Mouse (Mus musculus) embryonic fibroblast, embryonic 13.5 days (primary cell): ENCODE results near the gene Olfr1311. TPM values are rescaled to one million over a fixed set of nuclear protein-coding genes. Genes with fewer than 3 reads are reported as not detected.
"Not testable (repeated sequence)": the region's sequence is repeated elsewhere in the genome, so short reads cannot be mapped to it uniquely, and the experiment has no call there.

Experiments used
- H3K27ac ChIP-seq: 2 replicates; pipeline ENCODE4 v1.5.1; 2012; ENCODE audit warnings: low read length, control low read depth, inconsistent platforms; ENCODE audit not compliant: insufficient read depth
- H3K4me1 ChIP-seq: 2 replicates; pipeline ENCODE4 v1.6.1; 2011; ENCODE audit warnings: low read length; ENCODE audit not compliant: control insufficient read depth, insufficient read depth
- H3K4me3 ChIP-seq: 2 replicates; pipeline ENCODE4 v1.5.1; 2011; ENCODE audit warnings: mild to moderate bottlenecking, control low read depth, low read length; ENCODE audit not compliant: insufficient read depth
- CTCF ChIP-seq: IDR thresholded peaks from 2 replicates; pipeline ENCODE4 v1.5.1; 2011; ENCODE audit warnings: mild to moderate bottlenecking, control low read depth, low read length, moderate library complexity, borderline replicate concordance; ENCODE audit not compliant: insufficient read depth
- POLR2A ChIP-seq: IDR thresholded peaks from 2 replicates; pipeline ENCODE4 v1.6.1; 2011; ENCODE audit warnings: low read depth, mild to moderate bottlenecking, control low read depth, low read length, moderate library complexity
- polyA plus RNA-seq: library from polyadenylated mRNA; stranded (reverse); fragments of >200 nt; gene quantifications from 2 replicates; pipeline ENCODE4 v1.2.4, GENCODE M21; 2011; ENCODE audit warnings: low read depth; ENCODE audit not compliant: missing spikeins, insufficient read length

Gene Olfr1311
- not detected in 2 replicates for polyA plus RNA-seq

DNA sequence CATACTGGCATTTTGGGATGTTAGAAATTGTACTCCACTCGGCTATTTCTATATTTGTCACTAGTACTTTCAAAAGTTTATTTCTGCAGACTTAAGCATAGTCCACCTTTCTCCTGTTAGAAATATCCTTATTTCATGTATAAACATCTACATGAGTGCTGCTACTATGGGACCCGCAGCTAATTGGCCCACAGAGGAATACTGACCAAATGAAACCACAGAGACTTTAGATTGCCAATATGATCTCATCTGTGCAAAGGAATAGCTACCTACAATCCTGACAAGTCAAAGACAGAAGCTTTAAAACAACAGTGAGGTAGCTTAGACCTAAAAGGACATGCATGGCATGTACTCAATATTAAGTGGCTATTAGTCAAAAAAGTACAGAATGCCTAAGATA lies at the start of gene Olfr1311:
Gene Olfr1311, minus strand, starts transcription at position 101 of the 400 bp plus-strand sequence.
- no peak within 1 kb of the TSS for H3K4me3 ChIP-seq
- H3K4me1 ChIP-seq, result no peaks in the 10 kb centered on the region
- no peak for TF ChIP-seq POLR2A
- no peak for TF ChIP-seq CTCF
- H3K27ac ChIP-seq, result no peak within 1 kb of the TSS

DNA sequence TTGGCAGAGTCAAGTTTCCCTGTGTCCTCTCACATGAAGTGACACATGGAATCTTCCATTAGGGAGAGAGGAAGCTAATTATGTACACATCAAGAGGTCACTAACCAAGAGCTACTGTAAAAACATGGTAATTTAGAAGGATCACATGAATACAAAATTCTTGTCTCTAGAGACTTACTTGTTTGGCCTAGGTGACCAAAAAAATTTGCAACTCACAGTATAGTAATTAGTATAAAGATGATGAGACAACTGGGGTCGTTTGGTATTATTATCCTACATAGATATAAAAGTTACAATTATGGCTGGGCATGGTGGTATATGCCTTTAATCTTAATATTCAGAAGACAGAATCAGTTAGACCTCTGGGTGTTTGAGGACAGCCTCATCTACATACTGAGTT lies 25.9 kb upstream of the Olfr1311 start, which contains the start of gene Olfr1312:
Gene Olfr1312, minus strand, starts transcription at position 101 of the 400 bp plus-strand sequence.
- TF ChIP-seq CTCF (no peak), POLR2A (no peak)
- H3K27ac ChIP-seq, result no peak within 1 kb of the TSS
- no peak within 1 kb of the TSS for H3K4me3 ChIP-seq
- H3K4me1 ChIP-seq, result no peaks in the 10 kb centered on the region

DNA sequence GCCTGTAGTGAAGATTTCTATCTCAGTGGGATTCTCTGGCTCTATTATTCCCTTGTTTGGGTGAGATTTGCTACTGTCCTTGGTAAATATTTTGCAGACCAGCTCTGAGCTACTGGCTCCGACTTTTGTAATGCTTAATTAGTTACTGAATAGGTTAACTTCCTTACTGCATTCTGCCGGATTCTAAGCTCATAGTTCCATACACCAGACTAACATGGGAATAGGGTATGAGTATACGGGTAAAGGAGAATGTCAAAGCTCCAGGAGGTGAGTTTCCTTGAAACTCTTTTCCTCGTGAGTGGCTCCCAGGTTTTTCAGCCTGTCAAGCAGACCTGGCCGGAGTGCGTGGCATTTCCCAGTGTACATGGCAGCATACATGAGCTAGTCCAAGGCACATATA lies 2.8 kb upstream of the Olfr1311 start:
- not testable (repeated sequence) for H3K4me1 ChIP-seq, H3K27ac ChIP-seq, H3K4me3 ChIP-seq

DNA sequence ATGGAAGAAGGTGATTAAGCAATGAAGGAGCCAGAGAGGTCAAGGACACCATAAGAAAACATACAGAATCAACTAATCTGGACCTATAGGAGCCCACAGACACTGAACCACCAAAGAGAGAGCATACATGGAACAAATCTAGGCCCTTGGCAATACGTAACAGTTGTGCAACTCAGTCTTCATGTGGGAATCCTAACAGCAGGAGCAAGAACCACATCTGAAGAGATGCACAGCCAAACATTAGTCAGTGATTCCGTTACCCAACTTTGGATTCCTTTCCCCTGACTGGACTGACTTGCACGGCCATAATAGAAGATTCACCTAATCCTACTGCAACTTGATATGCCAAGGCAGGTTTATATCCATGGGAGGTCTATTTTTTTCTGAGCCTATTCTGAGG lies 9.3 kb downstream of the Olfr1311 start:
- TF ChIP-seq CTCF (no peak), POLR2A (no peak)
- Histone ChIP-seq H3K27ac (no peak overlapping the region), H3K4me1 (no peaks in the 10 kb centered on the region), H3K4me3 (no peak overlapping the region)

DNA sequence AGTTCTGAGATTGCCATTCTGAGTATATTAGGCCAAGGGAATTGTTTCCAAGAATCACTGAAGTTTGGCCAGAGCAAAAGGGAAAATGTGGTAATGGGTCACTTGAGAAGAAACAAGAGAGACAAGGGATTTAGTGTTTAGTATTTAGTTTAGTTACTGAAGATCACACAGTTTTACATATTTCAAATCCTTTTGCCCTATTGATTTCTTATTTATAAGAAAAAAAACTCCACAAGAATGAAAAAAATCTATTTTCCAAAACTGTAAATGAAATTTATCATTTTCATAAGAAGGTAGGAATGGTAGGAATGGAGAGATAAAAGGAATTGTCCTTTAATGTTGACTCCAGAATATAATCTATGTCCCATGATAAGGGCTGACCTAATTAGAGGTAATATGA lies 11.6 kb downstream of the Olfr1311 start, which contains the start of gene Olfr1310:
Gene Olfr1310, minus strand, starts transcription at position 101 of the 400 bp plus-strand sequence.
- no peak within 1 kb of the TSS for H3K4me3 ChIP-seq
- TF ChIP-seq POLR2A, result no peak
- no peak for TF ChIP-seq CTCF
- H3K27ac ChIP-seq, result no peak within 1 kb of the TSS
- no peaks in the 10 kb centered on the region for H3K4me1 ChIP-seq

DNA sequence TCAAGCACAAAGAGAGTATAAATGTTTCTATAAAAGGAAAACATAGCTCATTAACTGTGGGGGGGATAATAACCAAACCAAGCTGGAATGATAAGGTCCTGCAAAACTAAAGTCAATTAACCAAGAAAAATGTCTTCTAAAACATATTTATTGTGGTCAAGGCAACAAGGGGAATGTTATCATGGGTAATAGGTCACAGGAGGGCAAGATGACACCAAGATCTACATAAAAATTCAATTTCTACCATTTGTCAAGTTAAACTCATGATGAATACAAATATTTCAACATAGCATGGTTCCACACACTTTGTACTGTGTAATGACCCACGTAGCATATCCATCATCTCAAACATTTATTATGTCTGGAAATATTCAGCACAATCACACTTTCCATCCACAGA lies 34.0 kb downstream of the Olfr1311 start, which contains the start of gene Olfr1309:
Gene Olfr1309, minus strand, starts transcription at position 101 of the 400 bp plus-strand sequence.
- Histone ChIP-seq H3K4me1 (no peaks in the 10 kb centered on the region), H3K4me3 (no peak within 1 kb of the TSS), H3K27ac (no peak within 1 kb of the TSS)
- TF ChIP-seq POLR2A (no peak), CTCF (no peak)

Other genes starting within 250 kb of the Olfr1311 start
- not detected in 2 replicates for gene Olfr1302, start 247.0 kb downstream of the Olfr1311 start, polyA plus RNA-seq
- gene Olfr1303, start 204.1 kb downstream of the Olfr1311 start, polyA plus RNA-seq, result not detected in 2 replicates
- not detected in 2 replicates for gene Olfr1305, start 147.3 kb downstream of the Olfr1311 start, polyA plus RNA-seq
- not detected in 2 replicates for gene Olfr1306, start 108.1 kb downstream of the Olfr1311 start, polyA plus RNA-seq
- gene Olfr1307, start 75.0 kb downstream of the Olfr1311 start, polyA plus RNA-seq, result 0.03 TPM in 1 of 2 replicates, not detected in the other
- not detected in 2 replicates for gene Olfr1308, start 59.5 kb downstream of the Olfr1311 start, polyA plus RNA-seq
- gene Olfr1309, start 34.1 kb downstream of the Olfr1311 start, polyA plus RNA-seq, result 0.12 and 0.56 TPM in 2 replicates
- 0.48 and 0.51 TPM in 2 replicates for gene Olfr1310, start 11.7 kb downstream of the Olfr1311 start, polyA plus RNA-seq
- 0.15 and 0.39 TPM in 2 replicates for gene Olfr1312, start 25.8 kb upstream of the Olfr1311 start, polyA plus RNA-seq
- 0.37 and 0.39 TPM in 2 replicates for gene Olfr1313, start 53.4 kb upstream of the Olfr1311 start, polyA plus RNA-seq
- 1.6 and 2.3 TPM in 2 replicates for gene Olfr1314, start 72.4 kb upstream of the Olfr1311 start, polyA plus RNA-seq
- 1.2 and 1.8 TPM in 2 replicates for gene Olfr1315-ps1, start 91.0 kb upstream of the Olfr1311 start, polyA plus RNA-seq
- gene Olfr1316, start 110.6 kb upstream of the Olfr1311 start, polyA plus RNA-seq, result 1.3 and 1.9 TPM in 2 replicates
- gene Olfr1317, start 115.9 kb upstream of the Olfr1311 start, polyA plus RNA-seq, result not detected in 2 replicates
- not detected in 2 replicates for gene Olfr1318, start 129.8 kb upstream of the Olfr1311 start, polyA plus RNA-seq
- 21.6 and 25.3 TPM in 2 replicates for gene Lpcat4, start 215.1 kb upstream of the Olfr1311 start, polyA plus RNA-seq
- not detected in 2 replicates for gene Nutm1, start 234.9 kb upstream of the Olfr1311 start, polyA plus RNA-seq
- gene Nop10, start 237.5 kb upstream of the Olfr1311 start, polyA plus RNA-seq, result 70.7 and 79.5 TPM in 2 replicates
- gene Slc12a6, start 241.4 kb upstream of the Olfr1311 start, polyA plus RNA-seq, result 27.9 and 29.2 TPM in 2 replicates
- gene Gm21985, start 241.9 kb upstream of the Olfr1311 start, polyA plus RNA-seq, result not detected in 2 replicates